Mouse (Mus musculus) lung, adult 2 months (tissue): ENCODE data around the gene BC049715.

Source experiments
- CTCF ChIP-seq: fragments of 200-500 bp; IDR thresholded peaks from 2 replicates; pipeline ENCODE4 v1.5.1; 2011; ENCODE audit warnings: mild to moderate bottlenecking, low read length, control low read depth; ENCODE audit not compliant: insufficient read depth
- POLR2A ChIP-seq: fragments of 200-500 bp; IDR thresholded peaks from 2 replicates; pipeline ENCODE4 v1.6.1; 2011; ENCODE audit warnings: low read depth, mild to moderate bottlenecking, control low read depth, low read length, borderline replicate concordance; ENCODE audit errors: extremely low read depth

DNA sequence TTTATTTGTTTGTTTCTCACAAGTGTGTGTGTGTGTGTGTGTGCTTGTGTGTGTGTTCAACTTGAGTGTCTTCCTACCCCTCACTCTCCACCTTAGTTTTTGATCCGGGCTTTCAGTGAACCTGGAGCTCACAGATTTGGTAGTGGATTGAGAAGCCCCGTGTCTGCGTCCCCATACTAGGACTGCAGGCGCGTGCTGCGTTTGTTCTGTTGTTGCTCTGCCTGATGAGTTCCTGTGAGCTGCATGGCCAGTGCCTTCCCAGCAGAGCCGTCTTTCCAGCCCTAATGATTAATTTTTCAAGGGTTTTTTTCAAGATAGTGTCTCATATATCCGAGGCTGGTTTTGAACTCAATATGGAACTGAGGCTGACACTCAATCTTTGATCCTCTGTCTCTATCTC is 31.0 kb downstream of the BC049715 start:
- TF ChIP-seq CTCF (no peak), POLR2A (no peak)
